Mouse (Mus musculus) olfactory bulb, adult 2 months (tissue): ENCODE results near the gene Glrp1. TPM values are rescaled to one million over a fixed set of nuclear protein-coding genes. Genes with fewer than 3 reads are reported as not detected.

ENCODE experiments used
- H3K27ac ChIP-seq: fragments of 200-500 bp; 2 replicates; pipeline ENCODE4 v1.5.1; 2012; ENCODE audit warnings: low read depth, low read length; ENCODE audit not compliant: insufficient read depth
- H3K4me1 ChIP-seq: fragments of 200-500 bp; 2 replicates; pipeline ENCODE4 v1.6.1; 2012; ENCODE audit warnings: low read length; ENCODE audit not compliant: control insufficient read depth, insufficient read depth
- H3K4me3 ChIP-seq: fragments of 200-500 bp; 2 replicates; pipeline ENCODE4 v1.5.1; 2012; ENCODE audit warnings: mild to moderate bottlenecking, low read depth, low read length, moderate library complexity; ENCODE audit not compliant: insufficient read depth
- CTCF ChIP-seq: fragments of 200-500 bp; IDR thresholded peaks from 2 replicates; pipeline ENCODE4 v1.5.1; 2012; ENCODE audit warnings: low read depth, mild to moderate bottlenecking, low read length, moderate library complexity; ENCODE audit not compliant: insufficient read depth
- POLR2A ChIP-seq: fragments of 200-500 bp; IDR thresholded peaks from 2 replicates; pipeline ENCODE4 v1.6.1; 2012; ENCODE audit warnings: mild to moderate bottlenecking, low read depth, low read length, moderate library complexity; ENCODE audit not compliant: insufficient read depth
- WGBS: fragments of 180-500 bp; shearing (Covaris S2); methylation state at CpG from one replicate; pipeline ENCODE4 v1.1.7; 2018; 5-methylcytosine and 5-hydroxymethylcytosine counted together
- polyA plus RNA-seq: library from polyadenylated mRNA; stranded (reverse); fragments of >200 nt; gene quantifications from 2 replicates; pipeline ENCODE4 v1.2.4, GENCODE M21; 2012; ENCODE audit warnings: low replicate concordance; ENCODE audit not compliant: missing spikeins, insufficient read depth, insufficient read length

Glrp1 gene
- polyA plus RNA-seq, 1 experiment, result not detected

GRCm38 (mm10) chr1:88486336-88486735 lies 23.5 kb downstream of the Glrp1 start:
- H3K4me1 ChIP-seq, result no peaks in the 10 kb centered on the region
- 95% methylated on average over 4 of the region's 4 CpGs for WGBS
- no peak overlapping the region for H3K4me3 ChIP-seq
- H3K27ac ChIP-seq, result no peak overlapping the region
- TF ChIP-seq POLR2A (no peak), CTCF (no peak)

- no peak overlapping the region for H3K4me3 ChIP-seq
- H3K4me1 ChIP-seq, result no peaks in the 10 kb centered on the region
- no peak for TF ChIP-seq CTCF
- no peak for TF ChIP-seq POLR2A
- H3K27ac ChIP-seq, result no peak overlapping the region
- 89% methylated on average over 4 of the region's 4 CpGs for WGBS
These were observed 25.8 kb downstream of the Glrp1 start for GRCm38 (mm10) chr1:88484059-88484458.

- H3K27ac ChIP-seq, result no peak overlapping the region
- no peak for TF ChIP-seq CTCF
- TF ChIP-seq POLR2A, result no peak
- WGBS, result 55% methylated on average over 17 of the region's 17 CpGs
These were observed 27.4 kb downstream of the Glrp1 start for GRCm38 (mm10) chr1:88482142-88483099.

GRCm38 (mm10) chr1:88480594-88480993 lies 29.3 kb downstream of the Glrp1 start:
- H3K4me3 ChIP-seq, result no peak overlapping the region
- 79% methylated on average over 8 of the region's 8 CpGs for WGBS
- H3K4me1 ChIP-seq, result no peaks in the 10 kb centered on the region
- no peak overlapping the region for H3K27ac ChIP-seq
- no peak for TF ChIP-seq CTCF
- no peak for TF ChIP-seq POLR2A

More at GRCm38 (mm10) chr1:88482142-88483099, 27.4 kb downstream of the Glrp1 start:
- H3K4me3 ChIP-seq, result no peak overlapping the region
- H3K4me1 ChIP-seq, result no peaks in the 10 kb centered on the region

GRCm38 (mm10) chr1:88478205-88478604 lies 31.7 kb downstream of the Glrp1 start:
- TF ChIP-seq POLR2A (no peak), CTCF (no peak)
- 28% methylated on average over 2 of the region's 2 CpGs for WGBS
- H3K4me3 ChIP-seq, result no peak overlapping the region
- H3K27ac ChIP-seq, result no peak overlapping the region
- no peaks in the 10 kb centered on the region for H3K4me1 ChIP-seq

- TF ChIP-seq POLR2A (no peak), CTCF (no peak)
- no peak overlapping the region for H3K27ac ChIP-seq
- H3K4me1 ChIP-seq, result no peaks in the 10 kb centered on the region
- H3K4me3 ChIP-seq, result no peak overlapping the region
- WGBS, result 89% methylated on average over 20 of the region's 20 CpGs
These were observed 33.2 kb downstream of the Glrp1 start for GRCm38 (mm10) chr1:88476554-88477085.

- TF ChIP-seq POLR2A (no peak), CTCF (no peak)
- H3K4me3 ChIP-seq, result no peak overlapping the region
- 72% methylated on average over 8 of the region's 8 CpGs for WGBS
- no peaks in the 10 kb centered on the region for H3K4me1 ChIP-seq
- no peak overlapping the region for H3K27ac ChIP-seq
These were observed 34.3 kb downstream of the Glrp1 start for GRCm38 (mm10) chr1:88475502-88475953.

- Histone ChIP-seq H3K27ac (no peak overlapping the region), H3K4me3 (no peak overlapping the region), H3K4me1 (no peaks in the 10 kb centered on the region)
- 79% methylated on average over 7 of the region's 7 CpGs for WGBS
- TF ChIP-seq POLR2A (no peak), CTCF (no peak)
These were observed 35.3 kb downstream of the Glrp1 start for GRCm38 (mm10) chr1:88474598-88474997.

GRCm38 (mm10) chr1:88473899-88474298 lies 36.0 kb downstream of the Glrp1 start:
- H3K4me3 ChIP-seq, result no peak overlapping the region

More at GRCm38 (mm10) chr1:88473899-88474298, 36.0 kb downstream of the Glrp1 start:
- no peak overlapping the region for H3K27ac ChIP-seq
- no peaks in the 10 kb centered on the region for H3K4me1 ChIP-seq
- TF ChIP-seq CTCF (no peak), POLR2A (no peak)
- 83% methylated on average over 2 of the region's 2 CpGs for WGBS
